Mouse (Mus musculus) kidney, adult 2 months (tissue): ENCODE data around the gene Odf3.

Experiments used
- CTCF ChIP-seq: fragments of 200-500 bp; conservative IDR thresholded peaks from 2 replicates; pipeline ENCODE4 v1.5.1; 2011; ENCODE audit warnings: low read depth, mild to moderate bottlenecking, control low read depth, low read length, moderate library complexity, mixed read lengths; ENCODE audit not compliant: insufficient read depth, insufficient read length
- POLR2A ChIP-seq: fragments of 200-500 bp; IDR thresholded peaks from one replicate; pipeline ENCODE4 v1.6.1; 2011; ENCODE audit warnings: low read depth, low read length, control low read depth

- TF ChIP-seq POLR2A = no peak
- TF ChIP-seq CTCF = no peak
These were observed 34.8 kb downstream of the Odf3 start for GRCm38 (mm10) chr7:140882469-140882803.
